Mouse (Mus musculus) C2C12 (cell line): ENCODE results near the gene Anxa4.

ENCODE experiments used
- CEBPB ChIP-seq: IDR thresholded peaks from one replicate; pipeline ENCODE4 v1.6.1; 2011; ENCODE audit warnings: low read depth, mild to moderate bottlenecking, control low read depth, moderate library complexity
- CTCF ChIP-seq: IDR thresholded peaks from one replicate; pipeline ENCODE4 v1.5.1; 2011; ENCODE audit not compliant: control insufficient read depth, insufficient read depth, insufficient read length
- MAX ChIP-seq: IDR thresholded peaks from one replicate; pipeline ENCODE4 v1.6.1; 2011; ENCODE audit warnings: mild to moderate bottlenecking, control low read depth
- USF1 ChIP-seq: IDR thresholded peaks from one replicate; pipeline ENCODE4 v1.6.1; 2011; ENCODE audit warnings: low read depth, mild to moderate bottlenecking, control low read depth, moderate library complexity

GRCm38 (mm10) chr6:86752843-86753485 is 40.4 kb downstream of the Anxa4 start:
- TF ChIP-seq CTCF (no peak), USF1 (no peak), CEBPB (no peak), MAX (no peak)
